Mouse (Mus musculus): ENCODE measurements around the gene Elobl.

Elobl gene

GRCm38 (mm10) chr11:88934089-88935000, 32.4 kb downstream of the Elobl start:
- no peak for DNase-seq (ENCODE audit: low read depth, low spot score)

DNA sequence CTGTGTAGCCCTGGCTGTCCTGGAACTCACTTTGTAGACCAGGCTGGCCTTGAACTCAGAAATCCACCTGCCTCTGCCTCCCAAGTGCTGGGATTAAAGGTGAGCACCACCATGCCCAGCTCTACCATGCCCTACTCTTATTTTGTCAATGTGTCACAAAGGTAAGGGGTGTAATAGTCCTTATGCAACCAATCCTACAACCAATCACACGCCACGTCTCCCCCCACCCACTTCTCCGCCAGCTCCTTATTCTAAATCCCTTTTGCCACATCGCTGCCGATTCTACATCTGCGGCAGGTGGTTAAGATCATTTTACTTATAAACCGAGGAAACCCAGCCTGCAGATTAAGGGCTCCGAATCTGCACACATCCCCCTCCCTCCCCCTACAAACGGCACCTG, 33.7 kb downstream of the Elobl start:
- no peak for DNase-seq (ENCODE audit: low read depth, low spot score)

DNA sequence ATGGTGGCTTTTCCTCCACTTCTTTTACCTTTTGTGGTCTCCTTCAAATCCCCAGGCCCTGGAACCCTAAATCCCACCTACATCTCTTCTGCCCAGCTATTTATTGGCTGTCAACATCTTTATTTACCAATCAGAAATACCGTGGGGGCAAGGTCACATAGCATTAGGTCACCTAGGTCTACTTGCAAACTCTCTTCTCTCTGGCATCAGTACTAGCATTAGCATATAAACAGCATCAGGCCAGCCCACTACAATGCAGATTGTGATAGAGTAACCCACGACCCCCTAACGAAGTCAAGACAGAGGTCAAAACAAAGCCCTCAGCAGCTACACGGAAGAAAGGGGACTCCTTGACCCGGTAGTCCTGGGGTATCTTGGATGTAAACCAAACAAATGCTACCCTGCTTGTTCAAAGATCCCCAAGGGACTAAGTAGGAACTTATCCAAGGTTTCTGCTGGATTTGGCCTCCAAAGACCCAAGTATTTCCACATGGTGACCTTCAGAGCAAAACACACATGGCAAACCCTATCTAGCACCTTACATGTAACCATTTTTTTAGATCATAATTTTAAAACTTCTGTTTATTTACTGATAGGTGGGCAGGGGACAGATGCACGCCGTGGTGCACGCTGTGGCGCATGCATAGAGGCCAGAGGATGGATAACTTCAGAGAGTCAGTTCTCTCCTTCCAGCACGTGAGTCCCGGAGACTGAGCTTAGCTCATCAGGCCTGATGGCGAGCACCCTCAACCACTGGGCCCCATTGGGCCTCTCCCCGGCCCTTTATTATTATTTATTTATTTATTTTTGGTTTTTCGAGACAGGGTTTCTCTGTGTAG, 34.8 kb downstream of the Elobl start:
- no peak for DNase-seq (ENCODE audit: low read depth, low spot score)

DNA sequence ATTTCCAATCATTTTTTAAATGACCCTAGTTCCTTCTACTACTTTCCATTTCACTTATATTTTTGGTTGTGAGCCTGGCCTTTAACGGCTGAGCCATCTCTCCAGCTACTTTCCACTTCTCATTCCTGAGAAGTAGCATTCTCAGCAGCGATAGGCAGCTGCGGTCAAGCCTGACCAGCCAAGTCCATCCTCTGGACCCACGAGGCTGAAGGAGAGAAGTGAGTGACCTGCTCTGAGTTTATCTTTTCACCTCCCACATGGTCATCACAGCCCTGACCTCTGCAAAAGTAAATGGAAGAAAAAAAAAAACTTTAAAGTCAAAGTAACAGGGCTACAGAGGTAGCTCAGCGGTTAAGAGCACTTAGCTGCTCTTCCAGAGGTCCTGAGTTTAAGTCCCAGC, 40.2 kb downstream of the Elobl start:
- no peak for DNase-seq (ENCODE audit: low read depth, low spot score)

Data from skeletal muscle tissue, adult 2 months (tissue).